In the genomic region with DNA sequence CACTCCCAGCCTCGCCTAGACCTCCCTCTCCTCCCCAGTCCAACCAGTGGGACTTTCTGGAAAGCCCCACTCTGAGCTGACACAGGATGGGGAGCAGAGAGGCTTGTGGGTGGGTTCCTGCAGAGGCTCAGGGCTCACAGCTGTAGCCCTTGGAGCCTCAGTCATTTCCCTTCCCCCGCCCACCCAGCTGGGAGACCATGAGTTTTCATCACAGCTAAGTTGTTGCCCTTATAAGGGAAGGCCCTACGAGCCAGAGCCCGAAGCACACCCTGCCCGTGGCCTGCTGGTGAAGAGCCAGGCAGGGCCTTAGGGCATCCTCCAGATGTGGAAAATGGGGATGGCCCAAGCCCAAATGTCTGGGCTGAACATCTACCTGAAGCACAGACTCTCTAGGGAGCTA, we compare ENCODE assay signal across 8 mouse cellular contexts. TPM values are rescaled to one million over a fixed set of nuclear protein-coding genes. Genes with fewer than 3 reads are reported as not detected.
DNase-seq lines count a peak whose midpoint lies in the region; ATAC-seq and TF ChIP-seq lines count a peak whose summit lies in the region.

No protein-coding gene starts in this region.

- TF ChIP-seq CTCF in Patski (IDR thresholded peaks at IDR 0.05), result no peak
- no peak for TF ChIP-seq CTCF in olfactory bulb, adult 2 months (IDR thresholded peaks at IDR 0.05; ENCODE audit: insufficient read depth, low read depth, low read length)

- no peak overlapping the region for H3K4me3 ChIP-seq in hindbrain, embryonic 15.5 days
- H3K4me3 ChIP-seq in liver, embryonic 13.5 days (replicated peaks), result no peak overlapping the region
- H3K4me3 ChIP-seq in olfactory bulb, adult 2 months (ENCODE audit: insufficient read depth, low read depth, low read length), result no peak overlapping the region
- no peak overlapping the region for H3K4me3 ChIP-seq in midbrain, embryonic 13.5 days (replicated peaks)

- H3K9me3 ChIP-seq in hindbrain, embryonic 15.5 days, result no peaks in the 10 kb centered on the region
- H3K9me3 ChIP-seq in liver, embryonic 13.5 days (replicated peaks), result no peaks in the 10 kb centered on the region
- H3K9me3 ChIP-seq in midbrain, embryonic 13.5 days, result no peaks in the 10 kb centered on the region

- POLR2A ChIA-PET in Patski (lab: Charles Lee), result interaction anchor here (0.5 to 0.8 kb wide), 2 partner anchors 113 to 305 kb away, joined by 7 to 8 read pairs; no protein-coding TSS in a partner anchor

- peak; percentile 91 for DNase-seq in 3134 (ENCODE audit: extremely low read depth, insufficient read length, low spot score)
- DNase-seq in Patski (ENCODE audit: low read depth, low spot score), result no peak
- DNase-seq in fibroblast of lung, adult 2 months (ENCODE audit: low read depth), result peak; percentile 85
- DNase-seq in liver, embryonic 13.5 days, result no peak
- no peak for DNase-seq in cerebellum, postnatal 36 days

- no peak overlapping the region for H3K27ac ChIP-seq in hindbrain, embryonic 15.5 days (replicated peaks)
- H3K27ac ChIP-seq in liver, embryonic 13.5 days, result peak overlapping the region; percentile 99
- H3K27ac ChIP-seq in olfactory bulb, adult 2 months (ENCODE audit: insufficient read depth, low read depth, low read length), result peak overlapping the region; percentile 76
- no peak overlapping the region for H3K27ac ChIP-seq in midbrain, embryonic 13.5 days

- H3K36me3 ChIP-seq in hindbrain, embryonic 15.5 days, result no peaks in the 10 kb centered on the region
- H3K36me3 ChIP-seq in liver, embryonic 13.5 days, result peaks cover 39% of the 10 kb centered on the region
- peaks cover 5% of the 10 kb centered on the region for H3K36me3 ChIP-seq in midbrain, embryonic 13.5 days

- TF ChIP-seq POLR2A in olfactory bulb, adult 2 months (IDR thresholded peaks at IDR 0.05; ENCODE audit: insufficient read depth, low read depth, low read length), result no peak

- 37% methylated on average over 5 of the region's 5 CpGs for WGBS in hindbrain, embryonic 15.5 days
- 14% methylated on average over 5 of the region's 5 CpGs for WGBS in liver, embryonic 13.5 days (ENCODE audit: insufficient replicate concordance)
- whole genome bisulfite sequencing in olfactory bulb, adult 2 months, result 28% methylated on average over 5 of the region's 5 CpGs
- 50% methylated on average over 5 of the region's 5 CpGs for WGBS in midbrain, embryonic 13.5 days

- H3K4me2 ChIP-seq in hindbrain, embryonic 15.5 days, result no peak overlapping the region
- H3K4me2 ChIP-seq in liver, embryonic 13.5 days, result no peak overlapping the region
- H3K4me2 ChIP-seq in midbrain, embryonic 13.5 days (replicated peaks), result no peak overlapping the region

- in situ Hi-C loops in Patski (cut with MboI; ENCODE audit: low pct_unique_long_range_greater_than_20kb), result no loop called here

- no peak overlapping the region for H3K9ac ChIP-seq in hindbrain, embryonic 15.5 days
- peak overlapping the region; percentile 19 for H3K9ac ChIP-seq in liver, embryonic 13.5 days
- H3K9ac ChIP-seq in midbrain, embryonic 13.5 days (replicated peaks), result no peak overlapping the region

- CTCF ChIA-PET in Patski (lab: Charles Lee), result interaction anchor here (1.2 to 1.3 kb wide), 2 partner anchors 26 to 27 kb away, joined by 3 to 4 read pairs; no protein-coding TSS in a partner anchor

- peak; percentile 76 for ATAC-seq in Patski
- ATAC-seq in hindbrain, embryonic 15.5 days (ENCODE audit: low FRiP score, low read depth), result peak; percentile 56; the same call in 1 of the 2 replicates
- ATAC-seq in liver, embryonic 13.5 days (ENCODE audit: low read depth), result peak; percentile 7; the same call in 1 of the 2 replicates
- no peak for ATAC-seq in midbrain, embryonic 13.5 days

- peaks cover 15% of the 10 kb centered on the region for H3K4me1 ChIP-seq in hindbrain, embryonic 15.5 days (replicated peaks)
- peaks cover 98% of the 10 kb centered on the region for H3K4me1 ChIP-seq in liver, embryonic 13.5 days (replicated peaks)
- peaks cover 35% of the 10 kb centered on the region for H3K4me1 ChIP-seq in olfactory bulb, adult 2 months (ENCODE audit: control insufficient read depth, insufficient read depth, low read length)
- H3K4me1 ChIP-seq in midbrain, embryonic 13.5 days (replicated peaks), result peaks cover 33% of the 10 kb centered on the region

- H3K27me3 ChIP-seq in Patski, result no peaks in the 10 kb centered on the region
- H3K27me3 ChIP-seq in hindbrain, embryonic 15.5 days, result no peaks in the 10 kb centered on the region
- H3K27me3 ChIP-seq in liver, embryonic 13.5 days, result no peaks in the 10 kb centered on the region
- H3K27me3 ChIP-seq in midbrain, embryonic 13.5 days, result no peaks in the 10 kb centered on the region

RNA-seq across cellular contexts. Expression of a gene that starts 28.8 kb away (rescaled TPM):
- 11.9 TPM for polyA plus RNA-seq in Patski (2021)
- 6.8 and 8.0 TPM in 2 replicates for polyA plus RNA-seq in hindbrain, embryonic 15.5 days (2015; fragmentation: Nextera tagmentation; extraction: Ambion mirVana)
- polyA plus RNA-seq in liver, embryonic 13.5 days (2015; fragmentation: Nextera tagmentation; extraction: Ambion mirVana), result 24.2 and 31.6 TPM in 2 replicates
- polyA plus RNA-seq in olfactory bulb, adult 2 months (2012; ENCODE audit: insufficient read depth, insufficient read length, low replicate concordance, missing spikeins), result not detected in 2 replicates
- polyA plus RNA-seq in midbrain, embryonic 13.5 days (2015; fragmentation: Nextera tagmentation; extraction: Ambion mirVana), result 5.6 and 5.9 TPM in 2 replicates

RNA-seq across cellular contexts. Expression of a gene that starts 31.0 kb away (rescaled TPM):
- polyA plus RNA-seq in Patski (2021), result not detected
- polyA plus RNA-seq in hindbrain, embryonic 15.5 days (2015; fragmentation: Nextera tagmentation; extraction: Ambion mirVana), result 1.1 and 1.3 TPM in 2 replicates
- polyA plus RNA-seq in liver, embryonic 13.5 days (2015; fragmentation: Nextera tagmentation; extraction: Ambion mirVana), result not detected in 2 replicates
- polyA plus RNA-seq in olfactory bulb, adult 2 months (2012; ENCODE audit: insufficient read depth, insufficient read length, low replicate concordance, missing spikeins), result not detected in 2 replicates
- 0.63 and 0.72 TPM in 2 replicates for polyA plus RNA-seq in midbrain, embryonic 13.5 days (2015; fragmentation: Nextera tagmentation; extraction: Ambion mirVana)

RNA-seq across cellular contexts. Expression of a gene that starts 35.9 kb away (rescaled TPM):
- polyA plus RNA-seq in Patski (2021), result 7.2 TPM
- 3.6 and 4.5 TPM in 2 replicates for polyA plus RNA-seq in hindbrain, embryonic 15.5 days (2015; fragmentation: Nextera tagmentation; extraction: Ambion mirVana)
- polyA plus RNA-seq in liver, embryonic 13.5 days (2015; fragmentation: Nextera tagmentation; extraction: Ambion mirVana), result 11.0 and 13.8 TPM in 2 replicates
- polyA plus RNA-seq in olfactory bulb, adult 2 months (2012; ENCODE audit: insufficient read depth, insufficient read length, low replicate concordance, missing spikeins), result not detected in 2 replicates
- 8.4 and 9.7 TPM in 2 replicates for polyA plus RNA-seq in midbrain, embryonic 13.5 days (2015; fragmentation: Nextera tagmentation; extraction: Ambion mirVana)

Comparison
In these comparisons a context has a peak if more than half of its experiments do, and no peak if none do; other contexts are left out.
1. DNase-seq: peak in 3134 (single experiment) and fibroblast of lung, adult 2 months (single experiment); none in Patski (single experiment), liver, embryonic 13.5 days (single experiment) and cerebellum, postnatal 36 days (0 of 2).
2. H3K27ac ChIP-seq: peak in liver, embryonic 13.5 days (single experiment) and olfactory bulb, adult 2 months (single experiment); none in hindbrain, embryonic 15.5 days (single experiment) and midbrain, embryonic 13.5 days (single experiment).